In genomic region chr6:49930104-49930503, GRCm38 (mm10) we compare ENCODE assay signal across 8 mouse cellular contexts.
DNase-seq lines count a peak whose midpoint lies in the region; ATAC-seq and TF ChIP-seq lines count a peak whose summit lies in the region.

No protein-coding gene starts in this region.

- H3K36me3 ChIP-seq in forebrain, postnatal 0 days (ENCODE audit: insufficient read depth): no peaks in the 10 kb centered on the region
- no peaks in the 10 kb centered on the region for H3K36me3 ChIP-seq in forebrain, embryonic 10.5 days (replicated peaks)
- no peaks in the 10 kb centered on the region for H3K36me3 ChIP-seq in liver, postnatal 0 days (replicated peaks; ENCODE audit: insufficient read depth, low read length)
- H3K36me3 ChIP-seq in thymus, adult 2 months (ENCODE audit: control insufficient read depth, insufficient read depth, low read length): no peaks in the 10 kb centered on the region

- no peaks in the 10 kb centered on the region for H3K27me3 ChIP-seq in forebrain, postnatal 0 days (ENCODE audit: insufficient read depth, low read length)
- no peaks in the 10 kb centered on the region for H3K27me3 ChIP-seq in forebrain, embryonic 10.5 days (ENCODE audit: poor library complexity, severe bottlenecking)
- no peaks in the 10 kb centered on the region for H3K27me3 ChIP-seq in liver, postnatal 0 days (ENCODE audit: insufficient read depth, low read length)
- no peaks in the 10 kb centered on the region for H3K27me3 ChIP-seq in thymus, adult 2 months (ENCODE audit: control insufficient read depth, insufficient read depth, low read length)

- H3K9ac ChIP-seq in forebrain, postnatal 0 days: no peak overlapping the region
- H3K9ac ChIP-seq in liver, postnatal 0 days (replicated peaks): no peak overlapping the region

- TF ChIP-seq POLR2A in thymus, adult 2 months (IDR thresholded peaks at IDR 0.05; ENCODE audit: control insufficient read depth, extremely low read depth, insufficient read depth, low read length, poor library complexity): no peak

- peak; percentile 64 for TF ChIP-seq CTCF in forebrain, postnatal 0 days (IDR thresholded peaks at IDR 0.05; ENCODE audit: low read depth)
- peak; percentile 61 for TF ChIP-seq CTCF in liver, postnatal 0 days (IDR thresholded peaks at IDR 0.05; ENCODE audit: low read depth)
- TF ChIP-seq CTCF in thymus, adult 2 months (IDR thresholded peaks at IDR 0.05; ENCODE audit: borderline replicate concordance, control insufficient read depth, extremely low read depth, insufficient read depth, low read length, poor library complexity): no peak

- no peak overlapping the region for H3K4me2 ChIP-seq in forebrain, postnatal 0 days (ENCODE audit: low read depth)
- H3K4me2 ChIP-seq in liver, postnatal 0 days (ENCODE audit: low read depth, low read length): no peak overlapping the region

- intact Hi-C loops in left cerebral cortex, postnatal 10 days (cut with DNase I): loop anchor here (5.0 kb wide), 1 partner anchor 182 kb away; the partner anchor contains the start of gene Mpp6

- no peak for TF ChIP-seq EP300 in liver, postnatal 0 days (IDR thresholded peaks at IDR 0.05; ENCODE audit: low read depth)

- peak; percentile 48 for DNase-seq in forebrain, postnatal 0 days
- no peak for DNase-seq in forebrain, embryonic 10.5 days (ENCODE audit: extremely low spot score, low spot score)
- no peak for DNase-seq in liver, postnatal 0 days
- no peak for DNase-seq in liver
- peak; percentile 7 for DNase-seq in heart, postnatal 4 days
- DNase-seq in thymus, adult 2 months: peak; percentile 44
- no peak for DNase-seq in left cerebral cortex, postnatal 10 days (ENCODE audit: extremely low spot score in 1 of 2, low spot score in 2 of 2)
- no peak for DNase-seq in urinary bladder, postnatal 14 days (ENCODE audit: low spot score)

- no peaks in the 10 kb centered on the region for H3K4me1 ChIP-seq in forebrain, postnatal 0 days (ENCODE audit: insufficient read depth)
- H3K4me1 ChIP-seq in forebrain, embryonic 10.5 days: no peaks in the 10 kb centered on the region
- no peaks in the 10 kb centered on the region for H3K4me1 ChIP-seq in liver, postnatal 0 days (ENCODE audit: insufficient read depth)
- no peaks in the 10 kb centered on the region for H3K4me1 ChIP-seq in thymus, adult 2 months (replicated peaks; ENCODE audit: control insufficient read depth, insufficient read depth, low read length)

- peak; percentile 77 for ATAC-seq in forebrain, postnatal 0 days
- peak; percentile 45; the same call in 1 of the 2 replicates for ATAC-seq in liver, postnatal 0 days

- H3K9me3 ChIP-seq in forebrain, postnatal 0 days (ENCODE audit: low read length): no peaks in the 10 kb centered on the region
- H3K9me3 ChIP-seq in forebrain, embryonic 10.5 days: no peaks in the 10 kb centered on the region
- no peaks in the 10 kb centered on the region for H3K9me3 ChIP-seq in liver, postnatal 0 days (ENCODE audit: low read length)

- 46% methylated on average over 4 of the region's 4 CpGs for WGBS in forebrain, postnatal 0 days
- 66% methylated on average over 4 of the region's 4 CpGs for WGBS in forebrain, embryonic 10.5 days
- 19% methylated on average over 4 of the region's 4 CpGs for WGBS in liver, postnatal 0 days (ENCODE audit: insufficient replicate concordance)
- WGBS in thymus, adult 2 months: 5% methylated on average over 4 of the region's 4 CpGs

- no peak overlapping the region for H3K4me3 ChIP-seq in forebrain, postnatal 0 days (ENCODE audit: low read depth, low read length)
- H3K4me3 ChIP-seq in forebrain, embryonic 10.5 days: no peak overlapping the region
- H3K4me3 ChIP-seq in liver, postnatal 0 days (ENCODE audit: low read depth, low read length): no peak overlapping the region
- H3K4me3 ChIP-seq in thymus, adult 2 months (ENCODE audit: control insufficient read depth, insufficient read depth, low read length): no peak overlapping the region

- no peak overlapping the region for H3K27ac ChIP-seq in forebrain, postnatal 0 days (ENCODE audit: low read depth, low read length)
- H3K27ac ChIP-seq in forebrain, embryonic 10.5 days: no peak overlapping the region
- no peak overlapping the region for H3K27ac ChIP-seq in liver, postnatal 0 days (ENCODE audit: low read depth)
- H3K27ac ChIP-seq in thymus, adult 2 months (ENCODE audit: control insufficient read depth, insufficient read depth, low read length): no peak overlapping the region

Comparison
In these comparisons a context has a peak if more than half of its experiments do, and no peak if none do; other contexts are left out.
1. DNase-seq: peak in forebrain, postnatal 0 days (single experiment), heart, postnatal 4 days (single experiment) and thymus, adult 2 months (single experiment); none in forebrain, embryonic 10.5 days (single experiment), liver, postnatal 0 days (single experiment), liver (single experiment), left cerebral cortex, postnatal 10 days (0 of 2) and urinary bladder, postnatal 14 days (single experiment).